Mouse (Mus musculus): ENCODE measurements at regions not wholly inside any gene's neighbourhood (a gene's known extent, or its start where the extent isn't known, plus 50 kb on each side); places are given as distances from the start of the nearest gene placed in this dataset.

DNA sequence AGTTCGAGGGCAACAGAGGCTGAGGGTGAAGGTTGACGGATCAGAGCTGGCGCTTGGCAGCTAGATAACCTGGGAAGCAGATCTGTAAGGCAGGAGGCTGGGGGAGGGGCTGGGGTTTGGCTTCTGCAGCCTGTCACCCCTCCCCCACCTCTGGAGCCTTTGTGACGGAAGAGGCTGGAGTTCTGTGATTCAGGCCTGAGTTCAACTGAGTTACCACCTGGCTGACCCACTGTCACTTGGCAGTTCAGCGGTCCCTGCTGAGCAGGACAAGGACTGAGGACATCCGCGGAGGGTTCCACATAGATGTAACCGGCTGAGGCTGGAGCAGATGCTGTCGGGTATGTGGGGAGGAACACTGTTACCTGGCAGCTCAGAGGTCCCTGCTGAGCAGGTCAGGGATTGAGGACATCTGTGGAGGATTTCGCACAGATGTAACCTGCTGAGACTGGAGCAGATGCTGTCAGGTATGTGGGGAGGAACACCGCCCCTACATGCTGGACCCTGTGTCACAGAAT lies 79.1 kb downstream of the Rsl24d1 start:
- no peak for TF ChIP-seq CTCF (IDR thresholded peaks at IDR 0.05; ENCODE audit: extremely low read depth, insufficient read depth, low read length)
- no peak for TF ChIP-seq POLR2A (IDR thresholded peaks at IDR 0.05; ENCODE audit: extremely low read depth, insufficient read depth, low read length)

Measured in cortical plate, adult 2 months (tissue).